Mouse (Mus musculus) thymus, adult 18-20 months (tissue): ENCODE data around the gene Gpc5.

Experiments
- DNase-seq, 2 experiments: peaks; one replicate each; pipeline ENCODE4 v3.0.0; 2022; ENCODE audit warnings: mixed read lengths in 2 of 2

Gene Gpc5

DNA sequence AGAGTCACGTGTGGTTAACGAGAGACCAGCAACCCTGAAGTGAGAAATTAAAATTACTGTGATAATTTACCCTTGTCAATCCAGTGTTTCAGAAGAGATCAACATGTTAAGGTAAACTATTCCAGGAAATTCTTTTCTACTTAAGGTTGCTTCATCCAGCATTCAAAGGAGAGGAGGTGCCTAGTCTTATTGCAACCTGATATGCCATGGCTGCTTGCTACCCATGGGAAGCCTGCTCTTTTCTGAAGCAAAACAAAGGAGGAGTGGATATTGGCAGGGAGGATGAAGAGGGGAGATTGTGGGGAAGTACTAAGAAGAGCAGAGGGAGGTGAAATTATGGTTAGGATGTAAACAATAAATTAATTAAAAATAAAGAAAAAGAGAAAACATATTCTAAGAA lies 15.5 kb downstream of the Gpc5 start:
- no peak for DNase-seq

DNA sequence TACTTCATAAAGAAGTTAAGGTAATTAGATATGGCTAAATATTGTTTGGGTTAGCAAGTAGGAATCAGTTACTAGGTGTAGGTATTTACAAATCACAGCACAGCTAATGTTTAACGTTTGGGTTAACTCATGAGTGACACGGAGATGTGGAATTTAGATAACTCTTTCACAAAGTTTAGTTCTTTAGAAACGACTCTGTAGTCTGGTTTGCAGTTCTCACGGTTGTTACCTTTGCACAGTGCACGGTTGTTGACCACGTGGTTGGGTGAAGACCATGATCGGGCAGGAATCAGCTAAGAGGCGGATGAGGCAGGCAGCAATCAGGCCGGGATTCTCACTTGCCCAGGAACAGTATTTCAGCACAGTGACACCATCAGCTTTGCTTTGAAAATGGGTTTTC lies 26.6 kb downstream of the Gpc5 start:
- DNase-seq = no peak

GRCm38 (mm10) chr14:115148821-115149220 lies 56.8 kb downstream of the Gpc5 start:
- no peak for DNase-seq

DNA sequence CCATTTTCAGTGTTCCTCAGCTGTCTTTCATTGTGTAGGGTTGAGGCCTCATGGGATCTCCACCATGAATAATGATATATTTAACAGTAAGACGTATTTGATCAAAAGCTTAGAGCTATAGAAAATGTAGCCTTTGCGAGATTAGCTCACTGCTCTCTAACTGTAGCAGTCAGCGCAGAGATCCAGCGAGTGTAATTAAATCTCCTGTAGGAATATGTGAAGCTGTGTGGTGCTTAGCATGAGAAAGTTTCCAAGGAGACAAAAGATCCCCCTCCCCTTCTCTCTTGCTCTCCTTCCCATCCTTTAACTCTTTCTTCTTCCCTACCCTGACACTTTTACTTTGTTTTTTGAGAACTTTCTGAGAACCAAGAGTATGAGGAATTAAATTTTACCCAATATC lies 64.6 kb downstream of the Gpc5 start:
- no peak for DNase-seq

DNA sequence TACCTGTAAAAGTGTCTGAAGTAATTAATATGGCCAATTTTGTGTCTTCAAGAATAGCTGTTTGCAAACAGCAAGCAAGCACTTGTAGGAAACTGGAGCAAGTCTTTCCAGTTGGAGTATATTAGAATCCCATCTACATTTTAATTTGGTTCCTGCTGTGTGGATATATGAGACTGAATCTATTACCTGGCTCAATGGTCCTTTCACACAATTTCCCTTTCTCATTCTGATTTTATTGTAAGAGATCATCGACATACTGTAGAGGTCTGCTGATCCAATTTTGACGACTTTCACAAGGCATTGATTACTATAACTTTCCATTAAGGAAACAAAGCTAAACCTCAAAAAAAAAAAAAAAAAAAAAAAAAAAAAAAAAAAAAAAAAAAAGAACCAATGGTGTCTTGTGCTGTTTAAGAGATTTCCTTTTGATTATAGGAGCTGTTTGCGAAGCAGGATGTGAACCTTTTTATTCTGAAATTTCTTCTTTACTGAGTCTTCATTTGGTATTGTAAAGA lies 85.4 kb downstream of the Gpc5 start:
- no peak for DNase-seq

GRCm38 (mm10) chr14:115179925-115180324 lies 87.9 kb downstream of the Gpc5 start:
- no peak for DNase-seq

DNA sequence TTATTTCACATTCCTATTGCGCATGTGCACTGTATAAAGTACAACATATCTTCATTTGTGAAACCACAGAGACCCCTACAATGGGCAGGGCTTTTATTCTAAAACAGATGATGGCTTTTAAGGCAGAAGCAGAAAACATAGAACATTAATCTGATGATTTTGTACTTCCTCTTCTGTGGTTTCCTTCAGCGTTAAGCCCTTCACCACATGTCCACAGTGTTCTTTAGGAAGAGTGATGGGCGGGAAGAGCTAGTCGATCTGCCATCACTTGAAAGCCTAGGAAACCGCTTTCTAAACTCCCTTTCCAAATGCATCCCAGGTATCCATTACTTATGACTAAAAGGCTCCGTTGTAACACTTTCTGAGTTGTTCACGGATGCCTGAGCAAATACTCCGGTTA lies 96.2 kb downstream of the Gpc5 start:
- no peak for DNase-seq

- no peak for DNase-seq
Measured at GRCm38 (mm10) chr14:115228075-115228474, 136.1 kb downstream of the Gpc5 start.

DNA sequence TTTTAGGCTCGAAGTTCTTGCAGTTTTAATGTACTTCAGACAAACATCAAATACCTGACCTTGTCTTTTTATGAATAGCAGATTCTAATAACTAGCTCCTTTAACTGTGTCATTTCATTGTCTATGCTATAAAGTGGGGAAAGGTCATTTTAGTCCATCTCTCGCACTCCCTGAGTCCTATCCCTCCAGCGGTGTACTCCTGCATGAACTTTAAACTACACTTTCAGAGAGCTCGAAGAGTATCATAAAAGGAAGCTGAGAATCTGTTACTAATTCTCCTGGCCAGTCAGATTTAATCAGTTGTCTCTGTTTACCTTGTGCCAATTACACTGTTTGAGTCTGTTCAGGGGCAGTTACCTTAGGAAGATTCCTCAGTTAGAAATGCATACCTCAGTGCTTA lies 144.4 kb downstream of the Gpc5 start:
- DNase-seq = no peak

GRCm38 (mm10) chr14:115240621-115241373 lies 148.8 kb downstream of the Gpc5 start:
- no peak for DNase-seq

DNA sequence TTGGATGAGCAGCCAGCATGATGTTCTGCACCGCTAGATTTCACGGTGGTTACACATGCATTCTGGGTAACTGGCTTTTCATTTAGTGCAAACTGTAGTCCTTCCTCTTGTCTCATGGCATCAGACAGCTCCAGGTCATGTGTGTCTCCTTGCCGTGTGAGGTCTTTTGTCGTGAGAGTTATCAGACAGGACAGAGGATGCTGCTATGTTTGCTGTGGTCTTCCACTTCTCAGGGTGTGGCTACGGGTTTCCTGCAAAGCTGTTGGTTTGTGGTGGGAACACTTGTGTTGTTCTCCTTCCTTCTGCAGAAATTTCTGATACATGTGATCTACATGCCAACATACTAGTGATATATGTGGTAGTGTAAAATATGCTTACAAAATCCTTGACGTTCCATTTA lies 158.5 kb downstream of the Gpc5 start:
- no peak for DNase-seq

DNA sequence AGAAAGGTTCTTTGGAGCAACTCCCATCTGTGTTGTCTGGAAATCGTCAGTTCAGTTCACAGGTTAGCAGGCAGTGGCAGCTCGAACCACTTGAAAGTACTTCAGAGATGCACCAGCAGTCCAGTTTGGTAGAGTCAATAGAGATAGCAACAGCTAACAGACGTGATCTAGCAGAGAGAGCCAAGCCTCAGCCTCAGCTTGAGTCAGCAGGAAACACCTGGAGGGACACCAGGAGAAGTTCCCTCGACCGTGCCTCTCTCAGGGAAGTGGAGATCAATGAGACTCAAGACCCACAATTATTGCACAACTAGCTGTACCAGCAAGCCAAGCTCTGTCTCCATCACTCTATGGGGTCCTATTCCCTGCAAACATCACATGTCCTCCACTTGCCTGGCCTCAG lies 159.8 kb downstream of the Gpc5 start:
- DNase-seq = no peak

DNA sequence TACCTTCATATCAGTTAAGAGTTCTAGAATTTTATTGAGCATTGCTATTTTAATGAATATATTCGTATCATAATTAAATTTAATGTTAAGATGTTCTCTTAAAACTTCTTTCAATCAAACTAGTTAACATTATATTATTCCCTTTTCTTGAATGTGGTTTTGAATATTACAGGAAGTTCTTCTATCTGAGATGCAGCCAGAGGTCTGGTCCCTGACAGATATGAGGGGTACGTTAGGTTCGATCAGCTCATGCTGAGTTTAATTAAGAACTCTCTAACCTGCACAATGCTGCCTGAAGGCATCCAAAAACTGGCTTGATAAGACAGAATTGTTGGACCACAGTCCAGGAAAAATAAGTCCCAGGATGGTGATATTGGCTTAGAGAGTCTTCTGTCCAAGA lies 161.1 kb downstream of the Gpc5 start:
- DNase-seq = no peak

GRCm38 (mm10) chr14:115253685-115254084 lies 161.7 kb downstream of the Gpc5 start:
- no peak for DNase-seq

DNA sequence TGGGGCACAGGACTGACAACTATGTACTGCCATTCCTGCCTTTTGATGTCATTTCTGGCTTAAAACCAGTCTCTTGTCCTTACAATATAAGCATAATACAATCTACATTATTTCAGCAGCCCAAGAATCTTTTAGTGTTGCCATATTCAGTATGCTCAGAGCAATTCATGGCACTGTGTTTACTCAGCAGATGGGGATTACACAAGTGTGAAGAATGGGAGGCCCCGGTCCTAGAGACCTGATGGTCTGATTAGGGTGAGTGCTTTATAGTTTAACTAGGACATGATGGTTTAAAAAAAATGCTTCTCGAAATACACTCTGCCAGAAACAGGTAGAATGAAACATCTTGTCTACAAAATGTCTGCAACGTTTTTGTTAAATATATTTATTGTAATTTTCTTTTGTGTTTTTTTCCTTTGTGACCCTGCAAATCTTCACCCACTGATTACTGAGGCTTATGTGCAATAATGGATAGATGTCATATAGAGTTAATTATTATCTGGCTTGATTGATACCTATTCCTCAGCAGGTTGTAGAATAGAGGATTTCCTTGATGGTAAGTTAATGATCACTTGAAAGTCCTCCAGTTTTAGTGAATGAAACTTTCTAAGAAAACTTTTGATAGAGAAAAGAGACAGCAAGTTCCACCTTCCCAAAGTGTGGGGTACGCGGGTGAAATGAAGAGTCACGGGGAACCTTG lies 177.8 kb downstream of the Gpc5 start:
- no peak for DNase-seq

DNA sequence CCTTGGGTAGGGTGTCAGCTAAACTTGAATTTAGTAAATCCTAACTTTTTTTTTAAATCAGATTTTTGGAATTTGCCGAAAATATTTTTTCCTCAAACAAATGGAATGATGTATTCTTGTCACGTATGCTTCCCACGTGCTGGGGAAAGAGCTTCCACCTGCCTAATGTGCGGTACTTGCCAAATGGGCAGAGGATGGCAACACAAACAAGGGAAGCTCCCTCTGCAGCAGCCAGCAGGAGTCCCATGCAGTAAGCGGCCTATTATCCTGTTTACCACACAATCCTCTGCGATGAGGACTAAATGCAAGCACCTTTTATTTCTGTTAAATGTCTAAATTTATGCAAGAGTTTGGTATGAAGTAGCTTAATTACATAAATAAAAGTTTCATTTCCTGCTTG lies 178.4 kb downstream of the Gpc5 start:
- no peak for DNase-seq

- no peak for DNase-seq
Measured at GRCm38 (mm10) chr14:115282782-115283181, 190.8 kb downstream of the Gpc5 start.

DNA sequence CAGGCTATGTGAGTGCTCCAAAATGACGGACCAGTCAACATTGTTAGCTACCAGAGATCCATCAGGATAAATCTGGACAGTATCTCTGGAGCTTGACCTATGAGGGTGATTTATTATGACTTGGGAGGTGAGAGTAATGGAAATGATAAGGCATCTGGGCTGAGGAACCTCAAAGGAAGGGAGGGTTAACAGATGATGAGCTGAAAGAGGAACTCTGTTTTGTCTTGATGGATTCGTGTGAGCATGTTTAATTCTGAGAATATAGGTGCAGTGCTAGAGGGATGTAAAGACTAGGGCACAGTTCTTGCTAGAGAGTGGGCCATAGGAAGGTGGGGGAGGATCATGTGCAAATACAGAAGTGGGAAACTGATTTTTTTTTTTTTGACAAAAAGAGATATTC lies 232.2 kb downstream of the Gpc5 start:
- no peak for DNase-seq

DNA sequence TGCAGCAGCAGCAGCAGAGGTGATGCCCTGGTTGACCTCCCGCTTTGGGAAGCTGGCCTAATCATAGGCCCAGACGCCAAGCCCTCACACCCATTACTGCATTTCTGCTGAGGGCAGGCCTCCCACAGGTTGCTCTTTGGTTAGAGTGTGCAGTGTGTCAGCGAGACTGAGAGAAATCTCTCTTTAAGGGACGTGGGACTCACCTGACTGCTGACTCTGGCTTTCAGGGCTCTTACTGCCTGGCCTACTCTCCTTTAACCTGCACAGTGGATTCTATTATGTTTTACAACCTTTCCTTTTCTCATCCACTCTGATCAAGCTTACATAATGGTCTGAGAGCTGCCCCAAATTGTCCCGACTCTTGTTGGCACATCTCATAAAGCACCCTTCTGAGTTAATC lies 234.4 kb downstream of the Gpc5 start:
- no peak for DNase-seq

DNA sequence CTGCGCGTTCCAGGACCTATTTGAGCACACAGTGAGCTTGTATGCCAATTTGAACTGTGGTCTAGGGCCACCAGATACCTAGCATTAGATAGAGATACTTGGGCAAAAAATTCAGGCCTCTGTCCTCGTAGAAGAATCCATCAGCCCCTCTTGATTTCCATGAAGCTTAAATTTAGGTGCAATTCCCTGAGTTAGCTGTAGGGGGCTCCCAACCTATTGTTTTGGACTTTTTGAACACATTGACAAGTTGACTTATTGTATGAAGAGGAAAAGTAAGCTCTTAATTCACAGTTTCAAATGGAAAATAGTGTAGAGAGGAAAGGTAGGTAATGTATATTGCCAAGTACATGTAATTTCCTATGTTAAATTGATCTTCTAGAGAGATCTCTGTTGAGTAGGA lies 247.1 kb downstream of the Gpc5 start:
- no peak for DNase-seq

GRCm38 (mm10) chr14:115342597-115342996 lies 250.6 kb downstream of the Gpc5 start:
- no peak for DNase-seq

GRCm38 (mm10) chr14:115349448-115349847 lies 257.4 kb downstream of the Gpc5 start:
- DNase-seq = no peak

DNA sequence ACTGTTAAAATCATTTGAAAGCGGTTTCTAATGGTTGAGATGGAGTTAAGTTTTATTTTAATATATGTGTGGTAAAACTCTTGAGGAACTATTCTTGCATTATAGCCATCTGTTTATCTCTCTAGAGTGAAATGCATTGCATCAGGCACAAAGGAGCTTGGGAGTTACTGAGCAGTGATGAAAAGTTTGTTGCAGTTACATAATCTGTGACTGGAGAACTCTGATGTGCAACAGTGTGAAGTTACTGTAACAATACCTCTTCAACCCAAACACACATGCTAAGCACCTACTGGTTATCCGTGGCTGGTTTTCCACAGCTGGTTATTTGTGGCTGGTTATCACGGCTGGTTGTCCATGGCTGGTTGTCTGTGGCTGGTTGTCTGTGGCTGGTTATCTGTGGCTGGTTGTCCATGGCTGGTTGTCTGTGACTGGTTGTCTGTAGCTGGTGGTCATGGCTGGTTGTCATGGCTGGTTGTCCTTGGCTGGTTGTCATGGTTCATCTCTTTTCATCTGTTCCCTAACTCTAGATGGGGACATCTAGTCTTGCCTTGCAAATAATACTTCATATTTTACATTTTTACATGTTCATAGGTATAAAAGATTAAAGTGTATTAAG lies 273.4 kb downstream of the Gpc5 start:
- DNase-seq = no peak

GRCm38 (mm10) chr14:115369611-115370167 lies 277.7 kb downstream of the Gpc5 start:
- no peak for DNase-seq
